Mouse (Mus musculus) MEL (cell line): ENCODE results near the gene Ndrg2. TPM values are rescaled to one million over a fixed set of nuclear protein-coding genes. Genes with fewer than 3 reads are reported as not detected.

Source experiments
- DNase-seq: peaks from one replicate; pipeline ENCODE4 v3.0.0; 2011; ENCODE audit warnings: low read depth, low spot score
- H3K27ac ChIP-seq: 2 replicates; pipeline ENCODE4 v1.5.1; 2012; ENCODE audit warnings: low read depth, mild to moderate bottlenecking, control low read depth, low read length, moderate library complexity; ENCODE audit not compliant: control insufficient read depth
- H3K27me3 ChIP-seq, 2 experiments: fragments of 150-350 bp in 1 of 2; sonication (generic) in 1 of 2; 2 replicates each; pipeline ENCODE4 v1.6.1; 2012; ENCODE audit warnings: low read length in 2 of 2, mild to moderate bottlenecking in 2 of 2, improper control_type of control experiment in 1 of 2, moderate library complexity in 1 of 2; ENCODE audit not compliant: insufficient read depth in 2 of 2, control insufficient read depth in 1 of 2
- H3K36me3 ChIP-seq, 2 experiments: 2 replicates each; pipeline ENCODE4 v1.6.1; 2012 to 2014; ENCODE audit warnings: low read length in 2 of 2, improper control_type of control experiment in 1 of 2, inconsistent platforms in 1 of 2, mild to moderate bottlenecking in 1 of 2; ENCODE audit not compliant: insufficient read depth in 2 of 2, control insufficient read depth in 1 of 2
- H3K4me1 ChIP-seq, 2 experiments: fragments of 150-350 bp in 1 of 2; sonication (generic) in 1 of 2; 2 replicates each; pipeline ENCODE4 v1.6.1; 2012; ENCODE audit warnings: low read length in 2 of 2, improper control_type of control experiment in 1 of 2, mild to moderate bottlenecking in 1 of 2; ENCODE audit not compliant: insufficient read depth in 2 of 2, control insufficient read depth in 1 of 2
- H3K4me3 ChIP-seq, 2 experiments: fragments of 150-350 bp in 1 of 2; sonication (generic) in 1 of 2; 2 replicates each; pipeline ENCODE4 v1.5.1; 2012; ENCODE audit warnings: low read depth in 2 of 2, low read length in 2 of 2, mild to moderate bottlenecking in 2 of 2, moderate library complexity in 2 of 2, control low read depth in 1 of 2, improper control_type of control experiment in 1 of 2; ENCODE audit not compliant: control insufficient read depth in 1 of 2, insufficient read depth in 1 of 2
- H3K79me2 ChIP-seq: 2 replicates; pipeline ENCODE4 v1.6.1; 2012; ENCODE audit warnings: mild to moderate bottlenecking, low read length, moderate library complexity; ENCODE audit not compliant: control insufficient read depth, poor library complexity, insufficient read depth
- H3K9ac ChIP-seq: 2 replicates; pipeline ENCODE4 v1.6.1; 2012; ENCODE audit warnings: low read depth, mild to moderate bottlenecking, control low read depth, low read length, moderate library complexity; ENCODE audit not compliant: control insufficient read depth, poor library complexity, severe bottlenecking
- H3K9me3 ChIP-seq: fragments of 150-350 bp; sonication (generic); replicated peaks from 2 replicates; pipeline ENCODE4 v1.6.1; 2012; ENCODE audit warnings: mild to moderate bottlenecking, low read length, improper control_type of control experiment, moderate library complexity; ENCODE audit not compliant: insufficient read depth
- GATA1 ChIP-seq: IDR thresholded peaks from 2 replicates; pipeline ENCODE4 v1.6.1; 2011; ENCODE audit warnings: low read depth, low read length, improper control_type of control experiment
- HCFC1 ChIP-seq: IDR thresholded peaks from 2 replicates; pipeline ENCODE4 v1.6.1; 2012; ENCODE audit warnings: low read depth, mild to moderate bottlenecking, inconsistent platforms, low read length, improper control_type of control experiment, moderate library complexity
- MAFK ChIP-seq: IDR thresholded peaks from 2 replicates; pipeline ENCODE4 v1.6.1; 2011; ENCODE audit warnings: low read depth, mild to moderate bottlenecking, low read length, improper control_type of control experiment, borderline replicate concordance
- MAZ ChIP-seq: IDR thresholded peaks from 2 replicates; pipeline ENCODE4 v1.6.1; 2012; ENCODE audit warnings: low read depth, mild to moderate bottlenecking, inconsistent platforms, low read length, improper control_type of control experiment
- MYB ChIP-seq: IDR thresholded peaks from 2 replicates; pipeline ENCODE4 v1.6.1; 2011; ENCODE audit warnings: mild to moderate bottlenecking, low read depth, low read length, improper control_type of control experiment
- NELFE ChIP-seq: IDR thresholded peaks from 2 replicates; pipeline ENCODE4 v1.6.1; 2011; ENCODE audit warnings: low read depth, low read length, improper control_type of control experiment
- NRF1 ChIP-seq: IDR thresholded peaks from 2 replicates; pipeline ENCODE4 v1.6.1; 2014; ENCODE audit warnings: low read depth, mild to moderate bottlenecking, inconsistent platforms, low read length, improper control_type of control experiment, moderate library complexity; ENCODE audit not compliant: poor library complexity, insufficient read depth, severe bottlenecking
- POLR2A ChIP-seq, 2 experiments: IDR thresholded peaks; 2 replicates each; pipeline ENCODE4 v1.6.1; 2011 to 2012; ENCODE audit warnings: low read length in 2 of 2, mild to moderate bottlenecking in 2 of 2, control low read depth in 1 of 2, improper control_type of control experiment in 1 of 2, low read depth in 1 of 2, moderate library complexity in 1 of 2; ENCODE audit not compliant: control insufficient read depth in 1 of 2, insufficient read depth in 1 of 2, poor library complexity in 1 of 2
- RAD21 ChIP-seq: IDR thresholded peaks from 2 replicates; pipeline ENCODE4 v1.6.1; 2011; ENCODE audit warnings: mild to moderate bottlenecking, low read depth, low read length, improper control_type of control experiment
- RCOR1 ChIP-seq: IDR thresholded peaks from 2 replicates; pipeline ENCODE4 v1.6.1; 2012; ENCODE audit warnings: low read depth, mild to moderate bottlenecking, inconsistent platforms, low read length, improper control_type of control experiment
- SIN3A ChIP-seq: IDR thresholded peaks from 2 replicates; pipeline ENCODE4 v1.6.1; 2012; ENCODE audit warnings: low read length, improper control_type of control experiment, inconsistent platforms
- TBP ChIP-seq: IDR thresholded peaks from 2 replicates; pipeline ENCODE4 v1.8.0; 2011; ENCODE audit warnings: low read depth, low read length, improper control_type of control experiment
- USF1 ChIP-seq: IDR thresholded peaks from 2 replicates; pipeline ENCODE4 v1.6.1; 2014; ENCODE audit warnings: low read depth, mild to moderate bottlenecking, inconsistent platforms, low read length, improper control_type of control experiment, moderate library complexity
- USF2 ChIP-seq, 2 experiments: IDR thresholded peaks; 2 replicates each; pipeline ENCODE4 v1.6.1; 2011 to 2012; ENCODE audit warnings: improper control_type of control experiment in 2 of 2, low read length in 2 of 2, borderline replicate concordance in 1 of 2, inconsistent platforms in 1 of 2, low read depth in 1 of 2, mild to moderate bottlenecking in 1 of 2; ENCODE audit not compliant: insufficient read depth in 1 of 2
- ZKSCAN1 ChIP-seq: IDR thresholded peaks from 2 replicates; pipeline ENCODE4 v1.6.1; 2012; ENCODE audit warnings: low read depth, mild to moderate bottlenecking, inconsistent platforms, low read length, improper control_type of control experiment, moderate library complexity
- ZNF384 ChIP-seq: IDR thresholded peaks from 2 replicates; pipeline ENCODE4 v1.6.1; 2012; ENCODE audit warnings: low read depth, mild to moderate bottlenecking, inconsistent platforms, low read length, improper control_type of control experiment
- polyA plus RNA-seq, 2 experiments: library from polyadenylated mRNA; stranded (reverse) in 1 of 2; unstranded in 1 of 2; fragments of >175 nt in 1 of 2; fragments of >200 nt in 1 of 2; gene quantifications; 2 replicates each; pipeline versions ENCODE4 v1.2.1 to v1.2.4; 2012; ENCODE audit warnings: low replicate concordance in 2 of 2, low read depth in 1 of 2; ENCODE audit not compliant: insufficient read length in 2 of 2, insufficient read depth in 1 of 2, missing spikeins in 1 of 2
- total RNA-seq: library from RNA; depleted of rRNA; stranded (reverse); fragments of 300-350 nt; gene quantifications from 2 replicates; pipeline ENCODE4 v1.2.3, GENCODE M21; 2012

Ndrg2 gene
- total and polyA plus RNA-seq, 3 experiments, result 11.2 to 48.6 TPM; not detected in 1

GRCm38 (mm10) chr14:51913062-51913959 is 647 bp downstream of the Ndrg2 start:
- no peaks in the 10 kb centered on the region for H3K79me2 ChIP-seq
- peak overlapping the region; percentile 54 for H3K9ac ChIP-seq
- H3K9me3 ChIP-seq, result no peaks in the 10 kb centered on the region
- peak in 1 of 2 experiments; percentile 8; a peak in 1 of 4 replicates for TF ChIP-seq POLR2A (IDR thresholded peaks at IDR 0.05; ENCODE audit: control insufficient read depth in 1 of 2, insufficient read depth in 1 of 2, low read depth in 1 of 2, low read length in 2 of 2, poor library complexity in 1 of 2)
- TF ChIP-seq HCFC1, result no peak; the same call in 1 of the 2 replicates
- peak; percentile 38; the same call in 1 of the 2 replicates for TF ChIP-seq SIN3A
- TF ChIP-seq NELFE, result no peak; the same call in 1 of the 2 replicates
- TF ChIP-seq TBP, result peak; percentile 31; the same call in 1 of the 2 replicates
- no peak for TF ChIP-seq USF1
- TF ChIP-seq ZKSCAN1, result no peak
- no peak for TF ChIP-seq MAFK
- TF ChIP-seq RCOR1, result no peak
- TF ChIP-seq MAZ, result peak; percentile 71
- TF ChIP-seq, all 39 proteins: peak for 4
- peak; percentile 94 for DNase-seq
- H3K27ac ChIP-seq, result no peak overlapping the region; the same call in 1 of the 2 replicates
- H3K4me1 ChIP-seq, result peaks cover 2 to 9% of the 10 kb centered on the region in 2 experiments
- H3K36me3 ChIP-seq, result peaks cover 0 to 5% of the 10 kb centered on the region in 2 experiments; a peak in 2 of 4 replicates
- H3K4me3 ChIP-seq, result peak overlapping the region; percentile 70 to 97
- no peaks in the 10 kb centered on the region for H3K27me3 ChIP-seq

- H3K4me3 ChIP-seq, result peak overlapping the region; percentile 70 to 97
- DNase-seq, result peak; percentile 56
- H3K27me3 ChIP-seq, result no peaks in the 10 kb centered on the region
- H3K79me2 ChIP-seq, result no peaks in the 10 kb centered on the region
- peaks cover 2 to 10% of the 10 kb centered on the region in 2 experiments for H3K4me1 ChIP-seq
- H3K27ac ChIP-seq, result peak overlapping the region; percentile 1; the same call in 1 of the 2 replicates
- no peak for TF ChIP-seq NRF1
- TF ChIP-seq RAD21, result no peak
- no peak for TF ChIP-seq MAFK
- 0 out of 2 replicates have a peak, but pooled peaks have one; percentile 12 for TF ChIP-seq ZNF384
- no peak for TF ChIP-seq GATA1
- no peak for TF ChIP-seq MYB
- TF ChIP-seq USF2 (IDR thresholded peaks at IDR 0.05; ENCODE audit: borderline replicate concordance in 1 of 2, insufficient read depth in 1 of 2, low read depth in 1 of 2, low read length in 2 of 2), result no peak
- 0 out of 4 replicates have a peak, but pooled peaks of 1 of the 2 experiments have one; percentile 33 for TF ChIP-seq POLR2A (IDR thresholded peaks at IDR 0.05; ENCODE audit: control insufficient read depth in 1 of 2, insufficient read depth in 1 of 2, low read depth in 1 of 2, low read length in 2 of 2, poor library complexity in 1 of 2)
- 0 out of 2 replicates have a peak, but pooled peaks have one; percentile 2 for TF ChIP-seq SIN3A
- peaks cover 0 to 5% of the 10 kb centered on the region in 2 experiments; a peak in 2 of 4 replicates for H3K36me3 ChIP-seq
- H3K9me3 ChIP-seq, result no peaks in the 10 kb centered on the region
- peak overlapping the region; percentile 54 for H3K9ac ChIP-seq
These were observed 1.4 kb downstream of the Ndrg2 start for GRCm38 (mm10) chr14:51912391-51913061.
